Mouse (Mus musculus) right cerebral cortex, postnatal 10 days (tissue): ENCODE data around the gene Dnaaf3.
A peak's percentile ranks its signal among the peaks of the same experiment; 100 is the strongest.

ENCODE experiments used
- DNase-seq, 2 experiments: peaks; one replicate each; pipeline ENCODE4 v3.0.0; 2021; ENCODE audit warnings: low spot score in 2 of 2

Gene Dnaaf3

DNA sequence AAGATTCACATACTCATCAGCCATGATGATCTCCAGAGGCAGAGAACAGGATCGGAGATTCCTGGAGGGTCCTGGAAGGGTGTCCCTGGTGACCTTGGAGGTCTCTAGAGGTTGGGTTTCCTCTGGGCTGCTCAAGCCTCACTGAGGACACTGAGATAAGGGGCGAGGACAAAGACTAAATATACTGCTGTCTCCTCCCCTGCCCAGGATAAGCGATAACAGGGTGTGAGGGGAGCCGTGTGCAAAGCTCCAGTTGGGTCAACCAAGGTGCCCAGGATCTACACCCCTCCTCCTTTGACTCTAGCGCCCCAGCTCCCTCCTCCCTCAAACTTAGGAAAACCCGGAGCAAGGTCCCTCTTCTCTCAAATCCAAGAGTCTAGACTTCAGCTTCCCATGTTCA, 10.0 kb downstream of the Dnaaf3 start:
- DNase-seq = no peak

DNA sequence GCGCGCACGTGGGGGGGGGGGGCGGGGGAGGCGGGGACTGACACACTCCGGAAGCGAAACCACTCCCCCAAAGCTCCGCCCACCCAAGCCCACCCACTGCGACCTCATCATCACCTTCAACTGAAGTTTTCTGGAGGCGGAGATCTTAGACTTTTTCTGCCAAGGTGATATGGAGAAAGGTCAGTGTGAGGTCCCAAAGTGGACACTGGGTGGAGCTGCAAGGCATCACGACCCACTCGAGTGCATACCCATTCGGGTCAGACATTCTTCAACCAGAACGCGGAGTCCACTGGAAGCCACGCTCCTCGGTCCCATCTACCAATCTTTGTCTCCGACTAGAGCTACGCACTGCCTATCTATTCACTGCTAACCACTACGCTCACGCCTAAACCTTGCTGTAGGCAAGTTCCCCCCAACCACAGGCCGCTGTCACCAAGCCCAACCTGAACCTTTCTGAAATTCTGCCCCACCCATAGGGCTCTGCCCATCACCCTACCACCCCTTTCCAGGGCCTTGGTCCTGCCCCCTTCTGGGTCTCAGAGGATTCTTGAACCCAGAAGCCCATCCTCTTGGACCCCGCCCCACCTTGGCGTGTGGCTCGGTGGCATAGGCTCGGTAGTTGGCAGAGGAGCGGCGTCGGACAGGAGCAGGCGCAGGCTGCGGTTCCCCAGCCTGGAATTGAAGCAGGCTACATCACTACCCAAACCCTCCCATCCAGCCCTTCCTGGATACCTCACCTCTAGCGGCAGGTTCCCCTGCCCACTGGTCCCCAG, 10.8 kb downstream of the Dnaaf3 start:
- no peak for DNase-seq

DNA sequence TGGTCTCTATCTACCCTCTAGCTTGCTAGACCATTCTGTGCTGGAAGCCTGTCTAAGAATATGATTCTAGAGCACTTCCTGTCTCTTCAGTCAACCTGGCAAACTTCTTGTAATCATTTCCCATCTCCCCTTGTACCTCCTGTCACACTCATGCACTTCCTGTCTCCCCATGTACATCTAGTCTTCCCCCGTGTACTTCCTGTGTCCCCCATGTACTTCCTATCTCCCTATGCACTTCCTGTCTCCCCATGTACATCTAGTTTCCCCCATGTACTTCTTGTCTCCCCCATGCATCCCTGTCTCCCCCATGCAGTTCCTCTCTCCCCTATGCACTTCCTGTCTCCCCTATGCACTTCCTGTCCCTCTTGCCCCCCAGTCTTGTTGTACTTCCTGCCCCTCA, 13.8 kb downstream of the Dnaaf3 start:
- no peak for DNase-seq

DNA sequence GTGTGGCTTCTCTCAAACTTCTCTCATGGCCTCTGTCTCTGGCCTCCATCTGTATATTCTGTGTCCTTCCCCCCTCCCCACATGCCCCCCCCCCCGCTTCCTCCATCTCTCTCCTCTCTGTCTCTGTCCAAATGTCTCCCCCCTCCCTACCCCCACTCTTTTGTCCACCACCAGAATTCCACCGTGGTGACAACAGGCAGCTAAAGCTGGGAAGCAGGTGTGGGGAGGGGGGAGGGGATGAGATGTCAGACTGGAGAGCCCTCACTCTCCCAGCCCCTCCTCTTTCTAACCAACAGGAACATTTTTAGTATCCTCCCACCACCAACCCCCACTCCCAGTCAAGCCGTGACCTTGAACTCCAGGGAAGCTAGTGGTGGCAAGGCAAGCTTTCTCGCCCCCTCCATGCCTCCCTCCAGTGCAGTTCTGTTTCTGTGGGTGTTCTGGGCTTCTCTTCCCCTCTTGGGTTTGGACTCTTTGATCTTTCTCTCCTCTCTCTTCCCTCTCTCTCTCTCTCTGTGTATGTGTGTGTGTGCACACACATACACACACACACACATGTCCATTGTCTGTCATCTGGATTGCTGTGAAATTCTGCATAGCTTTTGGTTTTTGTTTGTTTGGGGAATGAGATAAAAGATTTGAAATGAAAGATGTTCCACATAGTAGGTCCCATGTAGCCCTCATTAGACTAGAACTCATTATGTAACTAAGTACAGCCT, 15.8 kb downstream of the Dnaaf3 start, which contains the start of gene Tnnt1:
Gene Tnnt1 (minus strand): TSS at position 51 of the 719 bp plus-strand sequence.
- DNase-seq = no peak

DNA sequence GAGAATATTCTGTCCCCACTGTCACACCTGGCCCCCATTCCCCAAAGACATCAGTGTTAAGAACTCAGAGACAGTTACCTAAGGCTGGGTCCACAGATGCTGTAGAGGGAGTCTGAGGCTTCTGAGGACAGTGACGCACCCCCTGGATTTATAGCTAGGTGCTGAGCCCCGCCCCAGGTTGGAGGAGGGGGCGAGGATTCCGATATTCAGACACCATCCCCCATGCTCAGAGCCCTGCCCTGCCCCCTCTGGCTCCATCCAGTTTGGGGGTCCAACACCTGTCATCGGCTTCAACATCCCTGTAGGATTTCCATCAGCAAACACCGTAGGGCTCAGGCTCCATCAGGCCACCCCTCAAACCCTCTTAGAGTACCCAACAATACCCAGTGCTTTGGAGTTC, 16.4 kb downstream of the Dnaaf3 start:
- no peak for DNase-seq

DNA sequence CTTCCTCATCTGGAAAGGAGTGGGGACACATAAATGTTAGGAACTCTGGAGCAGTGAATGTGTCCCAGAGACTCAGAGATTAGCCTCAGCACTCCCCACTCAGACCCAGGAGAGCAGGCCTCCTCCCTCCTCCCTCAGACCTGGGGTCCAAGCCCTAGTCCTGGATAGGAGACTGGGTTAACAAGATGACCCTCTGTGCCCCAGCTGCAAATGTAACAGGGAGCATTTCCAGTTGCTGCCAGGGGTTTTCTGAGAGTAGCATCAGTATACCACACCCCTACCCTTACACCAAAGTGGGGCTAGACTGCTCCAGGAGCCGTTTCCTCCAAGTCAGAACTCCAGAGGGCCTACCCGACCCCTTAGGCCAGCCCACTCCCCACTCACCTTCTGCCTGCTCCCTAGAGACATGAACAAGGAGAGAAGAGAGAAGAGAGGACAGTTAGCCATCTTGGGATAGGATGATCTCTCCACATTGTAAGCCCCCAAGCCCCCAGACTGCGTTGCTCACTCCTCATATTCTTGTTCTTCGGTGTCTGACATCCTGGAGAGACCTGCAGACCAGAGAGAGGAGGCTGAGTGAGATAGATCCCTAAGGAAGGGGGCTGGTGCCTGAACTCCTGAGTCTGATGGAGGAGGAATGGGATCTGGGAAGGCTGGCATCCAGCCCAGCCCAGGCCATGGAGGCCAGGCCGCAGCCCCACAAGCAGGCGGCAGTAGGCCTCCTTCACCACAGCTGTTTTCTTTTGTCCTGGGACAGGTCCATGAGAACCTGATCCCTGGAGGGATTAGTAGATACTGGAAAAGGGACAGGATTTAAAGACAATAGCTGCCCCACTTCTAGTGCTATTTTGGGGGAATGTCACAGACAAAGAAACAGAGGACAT, 18.2 kb downstream of the Dnaaf3 start:
- no peak for DNase-seq

DNA sequence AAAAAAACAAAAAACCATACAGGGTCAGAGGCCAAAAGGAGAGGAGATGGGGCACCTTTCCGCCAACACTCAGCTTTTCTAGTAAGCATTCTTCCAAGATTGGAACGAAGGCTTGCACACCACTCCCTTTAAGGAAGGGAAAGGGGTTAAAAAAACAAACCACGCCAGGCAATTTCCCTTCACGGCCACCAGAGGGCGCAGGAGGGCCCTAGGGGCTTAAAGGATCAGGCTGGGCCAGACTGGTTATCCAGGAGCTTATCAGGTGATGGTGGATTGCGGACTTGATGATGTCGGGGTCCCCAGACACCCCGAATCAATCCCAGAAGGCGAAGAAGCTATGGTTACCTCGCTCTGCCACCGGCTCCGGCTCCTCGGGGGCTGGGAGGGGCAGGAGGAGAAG, 19.0 kb downstream of the Dnaaf3 start:
- no peak for DNase-seq

DNA sequence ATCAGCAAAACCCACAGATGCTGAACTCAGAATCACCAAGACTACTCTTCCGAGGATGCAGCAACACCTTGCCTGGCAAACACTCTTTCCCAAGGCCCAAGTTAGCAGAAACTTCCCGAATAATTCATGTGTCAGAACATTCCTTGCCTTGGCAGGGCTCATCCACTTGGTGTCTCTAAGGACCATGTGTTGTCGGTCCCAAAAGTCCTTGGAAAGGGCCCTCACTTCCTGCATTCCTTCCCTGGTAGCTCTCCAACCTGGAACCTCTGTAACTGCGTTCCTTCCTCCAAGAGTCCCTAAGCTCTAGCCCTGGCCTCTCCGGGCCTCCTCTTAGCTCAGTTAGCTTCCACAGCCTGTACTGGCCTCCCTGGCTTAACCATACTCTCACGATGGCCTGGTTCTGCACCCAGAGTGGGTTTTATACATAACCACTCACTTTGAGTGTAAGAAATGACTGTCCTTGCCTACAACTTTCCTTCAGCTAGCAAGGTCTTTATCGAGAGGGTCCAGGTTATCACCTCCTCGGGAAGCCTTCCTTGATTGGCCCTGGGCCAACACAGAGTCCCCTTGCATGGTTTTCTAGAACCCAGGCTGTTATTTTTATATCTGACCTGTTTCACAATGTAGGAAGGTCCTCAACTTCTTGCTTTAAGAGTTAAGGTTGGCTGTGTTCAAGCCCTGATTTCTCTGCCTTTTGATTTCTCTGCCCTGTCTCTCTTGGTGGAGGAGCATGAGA, 20.6 kb downstream of the Dnaaf3 start:
- DNase-seq = no peak

DNA sequence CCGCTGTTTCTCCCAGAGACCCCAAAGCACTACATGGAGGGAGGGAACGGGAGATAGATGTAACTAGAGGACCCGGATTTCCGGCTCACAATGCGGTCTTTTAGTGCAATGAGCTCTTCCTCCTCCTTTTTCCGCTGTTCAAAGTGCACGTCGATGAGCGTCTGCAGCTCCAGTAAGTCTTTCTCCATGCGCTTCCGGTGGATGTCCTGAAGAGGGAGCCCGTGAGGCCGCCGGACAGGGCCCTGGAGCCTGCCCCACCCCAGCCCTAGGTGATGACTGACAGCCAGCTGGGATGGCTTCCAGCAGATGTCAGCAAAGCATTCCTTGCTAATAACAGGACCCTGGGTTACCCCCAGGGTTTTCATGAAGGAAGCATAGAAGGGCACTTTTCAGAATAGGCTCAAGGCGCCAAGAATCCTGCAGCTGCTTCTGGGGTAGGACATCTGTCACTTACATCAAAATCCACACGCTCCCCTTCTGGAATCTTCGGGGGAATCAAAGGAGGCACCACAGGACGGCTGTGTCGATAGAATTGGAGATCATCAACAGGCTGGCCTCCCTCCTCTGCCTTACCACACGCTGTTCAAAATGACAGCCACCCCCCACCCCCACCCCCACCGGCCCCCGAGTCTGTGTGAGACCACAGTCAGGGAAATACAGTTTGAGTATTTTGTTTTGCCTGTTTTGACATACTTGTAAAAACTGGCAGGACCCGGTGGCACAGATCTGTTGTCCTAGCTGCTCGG, 22.2 kb downstream of the Dnaaf3 start:
- peak; percentile 56 to 57 for DNase-seq

DNA sequence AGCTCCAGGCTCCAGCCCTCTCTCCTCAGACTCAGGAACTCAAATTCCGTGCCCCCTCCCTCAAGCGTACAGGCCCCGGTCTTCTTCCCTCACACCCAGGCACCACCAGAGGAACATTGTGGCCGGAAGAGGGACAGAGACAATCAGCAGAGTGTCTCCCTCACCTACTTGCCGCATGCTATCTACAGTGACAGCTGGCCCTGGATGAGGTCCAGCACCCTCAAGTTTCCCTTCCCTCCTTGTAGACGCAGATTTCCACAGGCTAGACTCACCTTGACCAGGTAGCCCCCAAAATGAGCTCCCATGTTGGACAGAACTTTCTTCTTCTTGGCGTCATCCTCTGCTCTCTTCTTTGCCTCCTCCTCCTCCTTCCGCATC, 23.5 kb downstream of the Dnaaf3 start:
- no peak for DNase-seq

DNA sequence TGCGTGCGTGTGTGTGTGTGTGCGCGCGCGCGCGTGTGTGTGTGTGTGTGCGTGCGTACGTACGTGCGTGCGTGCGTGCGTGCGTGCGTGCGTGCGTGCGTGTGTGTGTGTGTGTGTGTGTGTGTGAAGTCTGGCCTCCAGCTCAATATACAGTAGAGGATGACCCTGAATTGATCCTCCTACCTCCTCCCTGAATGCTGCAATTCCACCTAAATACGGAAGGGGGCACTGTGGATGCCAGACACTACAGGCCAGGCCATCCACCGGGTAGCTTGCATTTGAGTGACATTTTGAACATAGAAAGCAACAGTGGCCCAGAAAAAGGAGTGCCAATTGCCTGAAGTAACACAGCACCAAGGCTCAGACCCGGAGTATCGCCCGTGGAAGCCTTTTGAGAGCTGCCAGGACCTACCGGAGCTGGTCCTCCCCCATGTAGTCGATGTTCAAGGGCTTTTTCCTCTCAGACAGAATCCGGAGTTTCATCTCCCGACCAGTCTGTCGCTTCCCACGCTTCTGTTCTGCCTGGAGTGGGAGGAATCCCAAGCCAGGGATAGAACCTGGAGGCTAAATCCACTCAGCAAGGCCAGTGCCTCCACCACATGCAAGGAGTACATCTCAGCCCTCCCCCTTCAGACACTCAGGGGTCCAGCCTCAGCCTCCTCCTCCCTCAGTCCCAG, 24.1 kb downstream of the Dnaaf3 start:
- peak in 1 of 2 experiments; percentile 60 for DNase-seq

DNA sequence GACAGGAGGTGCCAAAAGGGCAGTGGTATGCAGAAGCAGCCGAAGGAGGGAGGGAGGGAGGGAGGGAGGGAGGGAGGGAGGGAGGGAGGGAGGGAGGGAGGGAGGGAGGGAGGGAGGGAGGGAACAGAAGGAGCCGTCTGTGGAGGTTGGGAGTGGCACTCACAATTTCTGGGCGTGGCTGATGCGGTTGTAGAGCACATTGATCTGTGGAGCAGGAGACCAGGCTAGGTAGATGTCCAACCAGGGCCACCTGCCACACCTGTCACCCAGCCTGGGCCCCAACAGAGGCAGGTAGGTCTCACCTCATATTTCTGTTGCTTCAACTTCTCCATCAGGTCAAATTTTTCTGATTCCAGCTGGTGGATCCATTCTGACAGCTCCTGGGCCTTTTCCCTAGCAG, 25.0 kb downstream of the Dnaaf3 start:
- DNase-seq = no peak

DNA sequence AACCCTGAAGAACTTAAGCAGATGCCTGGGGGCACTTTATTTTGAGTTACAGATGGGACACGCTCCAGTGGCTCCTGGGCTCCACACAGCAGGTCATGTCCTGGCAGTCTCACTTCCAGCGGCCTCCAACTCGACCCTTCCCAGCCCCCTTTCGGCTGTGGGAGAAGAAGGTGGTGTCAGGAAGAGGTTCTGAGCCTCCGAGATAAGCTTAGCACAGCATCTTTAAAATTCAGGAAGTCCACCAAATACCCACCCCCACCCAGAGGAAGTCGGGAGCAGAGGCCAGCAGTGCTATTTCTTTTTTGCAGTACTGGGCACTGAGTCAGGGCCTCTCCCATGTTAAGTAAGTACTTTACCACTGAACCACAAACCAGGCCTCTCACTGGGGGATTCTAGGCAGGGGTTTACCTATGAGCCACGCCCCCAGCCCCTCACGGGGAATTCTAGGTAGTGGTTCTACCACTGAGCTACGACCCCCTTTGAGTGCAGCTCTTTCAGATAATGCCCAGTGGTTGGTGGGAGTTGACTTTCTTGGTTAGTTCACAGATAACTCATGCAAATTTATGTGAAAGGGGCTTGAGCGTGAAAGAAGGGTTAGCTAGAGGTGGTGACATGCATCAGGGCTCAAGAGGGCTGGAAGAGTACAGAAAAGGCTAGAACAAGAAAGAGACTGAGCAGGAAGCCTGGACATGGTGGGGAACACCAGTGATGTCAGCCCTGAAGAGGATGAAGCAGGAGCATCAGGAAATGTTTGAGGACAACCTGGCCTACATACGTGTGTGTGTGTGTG, 27.4 kb downstream of the Dnaaf3 start:
- DNase-seq = no peak

DNA sequence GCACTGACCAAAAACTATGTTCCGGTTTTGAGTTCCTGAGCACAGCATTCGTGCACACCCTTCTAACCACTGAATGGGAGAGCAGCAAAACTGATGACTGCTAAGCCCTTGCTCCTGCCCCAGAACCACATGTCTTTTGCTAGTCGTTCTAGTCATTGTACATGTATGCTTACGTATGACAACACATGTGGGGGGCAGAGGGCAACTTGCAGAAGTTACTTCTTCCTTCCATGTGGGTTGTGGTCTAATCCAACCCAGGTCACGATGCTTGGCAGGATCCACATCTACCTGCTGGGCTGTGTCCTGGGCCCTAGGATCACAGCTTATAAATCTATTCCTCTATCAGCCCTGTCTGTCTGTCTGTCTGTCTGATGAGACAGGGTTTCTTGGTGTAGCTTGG, 28.4 kb downstream of the Dnaaf3 start:
- DNase-seq = no peak

DNA sequence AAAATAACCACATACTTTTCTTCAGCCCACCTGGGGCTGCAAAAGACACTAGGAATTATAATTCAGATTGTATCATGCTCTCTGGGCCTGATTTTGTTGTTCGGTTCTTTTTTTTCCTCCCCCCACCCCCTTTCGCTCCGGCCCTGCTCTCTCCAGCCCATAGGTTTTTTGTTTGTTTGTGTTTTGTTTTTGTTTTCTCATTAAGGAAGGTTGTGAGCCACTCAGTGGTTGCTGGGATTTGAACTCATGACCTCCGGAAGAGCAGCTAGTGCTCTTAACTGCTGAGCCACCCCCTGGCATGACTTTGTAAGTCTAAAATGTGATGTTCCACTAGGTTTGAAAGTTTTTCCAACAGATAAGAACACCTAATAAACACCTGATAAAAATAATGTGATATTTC, 29.2 kb downstream of the Dnaaf3 start:
- DNase-seq = no peak

DNA sequence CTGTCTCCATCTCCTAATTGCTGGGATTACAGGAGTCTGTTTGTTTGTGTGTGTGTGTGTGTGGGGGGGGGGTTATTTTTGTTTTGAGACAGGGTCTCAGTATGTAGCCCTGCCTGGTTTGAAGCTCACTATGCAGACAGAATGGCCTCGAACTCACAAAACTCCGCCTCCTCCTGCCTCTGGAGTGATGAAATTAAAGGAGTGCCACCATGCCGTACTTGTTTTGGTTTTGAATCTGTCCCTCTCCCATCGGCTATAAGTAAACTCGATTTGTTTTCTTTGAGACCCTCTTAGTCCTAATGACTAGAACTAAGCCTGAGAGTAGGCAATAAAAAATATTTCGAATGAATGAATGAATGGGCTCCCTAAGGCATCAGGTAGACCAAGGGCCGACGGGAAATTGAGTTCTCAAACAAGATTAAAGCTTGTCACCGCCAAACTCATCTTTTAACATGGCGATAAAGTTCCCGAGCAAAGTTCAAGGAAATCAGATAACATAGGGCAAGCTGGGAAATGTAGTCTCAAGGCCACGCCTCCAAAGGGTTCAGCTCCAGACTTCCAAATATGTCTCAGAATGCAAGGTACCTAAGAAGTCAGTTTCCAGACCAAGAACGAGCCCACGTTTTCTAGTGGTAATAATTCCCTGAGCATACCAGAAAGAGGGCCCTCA, 29.7 kb downstream of the Dnaaf3 start:
- peak in 1 of 2 experiments; percentile 70 for DNase-seq

DNA sequence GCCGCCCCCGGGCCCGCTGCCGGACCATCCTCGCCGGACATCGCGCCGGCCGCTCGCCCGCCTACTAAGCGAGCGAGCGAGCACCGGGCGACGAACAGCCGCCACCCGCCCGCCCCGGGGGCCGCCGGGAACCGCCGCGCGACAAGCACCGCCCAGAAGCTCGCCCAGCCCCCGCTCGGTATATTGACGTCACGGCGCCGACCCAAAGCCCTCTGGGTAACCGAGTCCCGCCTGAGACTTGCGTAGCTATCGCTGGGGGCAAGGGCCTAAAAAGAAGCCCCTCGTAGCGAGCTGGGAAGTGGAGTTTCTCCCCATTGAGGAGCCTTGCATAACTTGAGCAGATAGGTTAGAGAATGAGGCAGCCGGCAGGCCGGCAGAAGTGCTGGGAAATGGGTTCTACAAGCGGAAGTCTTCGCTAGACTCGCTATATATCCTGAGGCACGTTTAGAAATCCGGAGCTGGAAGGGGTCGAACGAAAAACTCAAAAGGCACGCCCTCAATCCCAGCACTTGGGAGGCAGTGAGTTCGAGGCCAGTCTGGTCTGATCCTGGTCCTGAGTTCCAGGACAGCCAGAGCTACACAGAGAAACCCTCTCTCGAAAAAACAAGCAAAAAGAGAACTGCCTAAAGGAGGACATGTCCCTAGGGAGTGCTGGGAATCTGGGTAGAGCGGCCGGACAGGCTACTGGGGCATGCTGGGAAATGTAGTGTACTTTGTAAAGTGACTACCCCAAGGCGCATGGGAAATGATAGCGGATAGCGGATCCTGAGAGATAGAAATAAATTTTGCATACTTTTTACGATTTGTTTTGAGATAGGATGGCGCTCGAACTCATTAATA, 30.5 kb downstream of the Dnaaf3 start, which contains the start of gene Ppp1r12c:
Gene Ppp1r12c (minus strand): TSS at position 123 of the 840 bp plus-strand sequence.
- DNase-seq = peak; percentile 96 to 97
